Mouse (Mus musculus) stomach, postnatal 0 days (tissue): Measurements from ENCODE around the gene Ccdc117. TPM values are rescaled to one million over a fixed set of nuclear protein-coding genes. Genes with fewer than 3 reads are reported as not detected.
"Not testable (repeated sequence)": the region's sequence is repeated elsewhere in the genome, so short reads cannot be mapped to it uniquely, and the experiment has no call there.

ENCODE experiments used
- ATAC-seq: fragments of 200-750 bp; cut with Nextera tagmentation; 2 replicates; pipeline ENCODE4 v1.8.0; 2017; ENCODE audit not compliant: low FRiP score, low TSS enrichment
- DNase-seq: peaks from one replicate; pipeline ENCODE4 v3.0.0-alpha.2; 2016; ENCODE audit warnings: low spot score
- H3K27ac ChIP-seq: fragments of 300-500 bp; sonication (generic); replicated peaks from 2 replicates; pipeline ENCODE4 v1.5.1; 2014; ENCODE audit warnings: mild to moderate bottlenecking, control low read depth
- H3K27me3 ChIP-seq: fragments of 300-500 bp; sonication (generic); 2 replicates; pipeline ENCODE4 v1.6.1; 2014; ENCODE audit warnings: low read length; ENCODE audit not compliant: control insufficient read depth, insufficient read depth
- H3K36me3 ChIP-seq: fragments of 300-500 bp; sonication (generic); 2 replicates; pipeline ENCODE4 v1.6.1; 2014; ENCODE audit warnings: low read length, mixed read lengths; ENCODE audit not compliant: control insufficient read depth, insufficient read depth
- H3K4me1 ChIP-seq: fragments of 300-500 bp; sonication (generic); replicated peaks from 2 replicates; pipeline ENCODE4 v1.6.1; 2014; ENCODE audit warnings: antibody characterized with exemption; ENCODE audit not compliant: control insufficient read depth, insufficient read depth
- H3K4me2 ChIP-seq: fragments of 300-500 bp; sonication (generic); replicated peaks from 2 replicates; pipeline ENCODE4 v1.6.1; 2014; ENCODE audit warnings: low read depth, mild to moderate bottlenecking, control low read depth, moderate library complexity
- H3K4me3 ChIP-seq: fragments of 300-500 bp; sonication (generic); 2 replicates; pipeline ENCODE4 v1.5.1; 2014; ENCODE audit warnings: low read depth, low read length, control low read depth
- H3K9ac ChIP-seq: fragments of 300-500 bp; sonication (generic); 2 replicates; pipeline ENCODE4 v1.6.1; 2014; ENCODE audit warnings: mild to moderate bottlenecking, low read length, control low read depth, mixed read lengths
- H3K9me3 ChIP-seq: fragments of 300-500 bp; sonication (generic); 2 replicates; pipeline ENCODE4 v1.6.1; 2016; ENCODE audit warnings: low read length; ENCODE audit not compliant: control insufficient read depth
- CTCF ChIP-seq: IDR thresholded peaks from 2 replicates; pipeline ENCODE4 v1.5.1; 2016; ENCODE audit warnings: antibody characterized with exemption, low read depth, mild to moderate bottlenecking, moderate library complexity
- EP300 ChIP-seq: optimal IDR thresholded peaks from 2 replicates; pipeline ENCODE3; 2016; ENCODE audit warnings: antibody characterized with exemption
- WGBS: fragments of 180-500 bp; shearing (Covaris S2); extraction: QIAGEN DNeasy Blood & Tissue Kit; methylation state at CpG from one replicate; pipeline ENCODE4 v1.1.7; 2014; 5-methylcytosine and 5-hydroxymethylcytosine counted together
- polyA plus RNA-seq: library from polyadenylated mRNA; unstranded; fragments of >200 nt; fragmentation: Nextera tagmentation; extraction: Ambion mirVana; gene quantifications from 2 replicates; pipeline ENCODE4 v1.2.1, GENCODE M21; 2015

Gene Ccdc117
- polyA plus RNA-seq, 1 experiment from 2014 or later, result 8.7 TPM

DNA sequence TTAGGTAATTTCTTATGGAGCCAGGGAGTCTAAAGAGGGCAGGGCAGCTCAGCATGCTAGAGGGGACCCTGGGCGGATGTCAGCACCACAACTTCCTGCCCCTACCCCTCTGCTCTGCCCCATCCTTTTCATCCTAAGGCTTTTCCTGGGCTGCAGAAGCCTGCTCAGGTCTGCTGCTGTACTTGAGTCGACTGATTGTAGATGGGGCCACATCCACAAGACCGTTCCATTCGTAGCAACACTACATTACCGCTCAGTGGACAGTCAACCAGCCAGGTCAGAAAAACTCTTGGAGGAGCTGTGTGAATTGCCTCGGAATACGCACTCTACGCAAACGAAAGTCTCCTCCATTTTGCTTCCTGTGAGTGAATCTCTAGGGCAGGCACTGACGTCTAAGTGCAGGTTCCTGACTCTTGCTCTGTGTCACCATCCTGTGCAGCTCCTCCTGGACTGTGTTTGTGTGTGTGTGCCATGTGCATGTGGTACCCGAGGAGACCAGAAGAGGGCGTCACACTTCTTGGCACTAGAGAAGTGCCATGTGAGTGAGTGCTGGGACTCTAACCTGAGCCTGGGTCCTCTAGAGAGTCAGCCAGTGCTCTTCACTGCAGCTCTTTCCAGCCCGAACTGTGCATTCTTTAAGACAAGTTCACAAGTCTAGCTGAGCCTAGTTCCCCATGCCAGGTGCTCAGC, 45.3 kb downstream of the Ccdc117 start:
- H3K27me3 ChIP-seq, result no peaks in the 10 kb centered on the region
- no peak overlapping the region for H3K4me2 ChIP-seq
- no peak overlapping the region for H3K4me3 ChIP-seq
- no peaks in the 10 kb centered on the region for H3K36me3 ChIP-seq
- H3K27ac ChIP-seq, result no peak overlapping the region
- no peak overlapping the region for H3K9ac ChIP-seq
- H3K4me1 ChIP-seq, result no peaks in the 10 kb centered on the region
- no peak for ATAC-seq
- DNase-seq, result peak; percentile 15
- TF ChIP-seq CTCF (peak; percentile 37; the same call in 1 of the 2 replicates), EP300 (no peak)
- WGBS, result 93% methylated on average over 13 of the region's 13 CpGs
- H3K9me3 ChIP-seq, result no peaks in the 10 kb centered on the region

DNA sequence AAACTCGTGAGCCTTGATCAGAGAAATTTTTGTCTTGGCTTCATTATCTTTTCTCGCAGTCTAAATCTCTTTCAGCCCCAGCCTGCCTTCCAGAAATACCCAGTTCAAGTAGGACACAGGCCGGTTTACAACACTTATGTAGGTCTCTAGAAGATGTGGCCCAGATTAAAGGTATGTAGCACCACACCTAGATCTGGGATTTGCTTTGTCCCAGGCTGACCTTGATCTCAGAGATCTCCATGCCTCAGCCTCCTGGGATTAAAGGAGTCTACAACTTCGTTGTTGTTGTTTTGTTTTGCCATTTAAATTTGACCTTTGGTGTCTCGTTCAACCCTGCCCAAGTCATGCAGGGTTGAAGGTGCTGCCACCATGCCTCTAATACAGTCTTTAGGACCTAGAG, 46.1 kb downstream of the Ccdc117 start:
- no peak for DNase-seq
- no peak overlapping the region for H3K4me3 ChIP-seq
- TF ChIP-seq EP300 (no peak), CTCF (no peak)
- H3K36me3 ChIP-seq, result no peaks in the 10 kb centered on the region
- no peak for ATAC-seq
- no peaks in the 10 kb centered on the region for H3K4me1 ChIP-seq
- WGBS, result 78% methylated on average over 5 of the region's 5 CpGs
- no peak overlapping the region for H3K27ac ChIP-seq
- no peak overlapping the region for H3K4me2 ChIP-seq
- H3K9ac ChIP-seq, result no peak overlapping the region
- no peaks in the 10 kb centered on the region for H3K9me3 ChIP-seq
- H3K27me3 ChIP-seq, result no peaks in the 10 kb centered on the region

DNA sequence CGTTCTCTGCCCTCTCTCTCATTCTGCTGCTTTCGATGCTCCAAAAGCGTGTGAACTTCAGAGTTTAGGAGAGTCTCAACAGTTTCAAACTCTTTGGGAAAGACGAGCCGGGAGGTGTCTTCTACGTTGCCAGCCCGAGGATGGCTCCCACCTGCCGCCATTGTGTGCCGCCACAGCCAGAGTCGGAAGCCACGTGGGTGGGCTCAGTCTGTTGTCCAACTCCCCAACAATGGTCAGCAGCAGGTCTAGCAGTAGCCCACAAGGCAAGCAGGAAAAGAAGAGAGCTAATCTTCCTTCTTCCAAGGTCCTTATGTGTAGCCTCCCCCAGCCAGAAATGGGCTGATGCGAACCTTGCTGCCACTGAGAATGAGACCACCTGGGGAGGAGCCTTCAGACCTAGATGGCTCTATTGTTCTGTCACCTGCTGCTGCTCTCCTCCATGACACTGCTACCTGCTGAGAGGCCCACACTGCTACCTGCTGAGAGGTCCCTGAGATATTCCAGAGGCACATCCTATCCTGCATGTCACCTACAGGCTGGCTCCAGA, 46.6 kb downstream of the Ccdc117 start:
- H3K4me1 ChIP-seq, result no peaks in the 10 kb centered on the region
- TF ChIP-seq CTCF (no peak), EP300 (no peak)
- H3K4me3 ChIP-seq, result no peak overlapping the region
- no peak overlapping the region for H3K27ac ChIP-seq
- H3K9me3 ChIP-seq, result no peaks in the 10 kb centered on the region
- H3K4me2 ChIP-seq, result no peak overlapping the region
- H3K27me3 ChIP-seq, result no peaks in the 10 kb centered on the region
- H3K9ac ChIP-seq, result no peak overlapping the region
- ATAC-seq, result no peak
- 68% methylated on average over 12 of the region's 12 CpGs for WGBS
- no peak for DNase-seq
- H3K36me3 ChIP-seq, result no peaks in the 10 kb centered on the region

GRCm38 (mm10) chr11:5493869-5494268, 48.1 kb downstream of the Ccdc117 start:
- H3K4me3 ChIP-seq, result no peak overlapping the region
- H3K36me3 ChIP-seq, result no peaks in the 10 kb centered on the region
- H3K4me2 ChIP-seq, result no peak overlapping the region
- H3K27ac ChIP-seq, result no peak overlapping the region
- H3K9me3 ChIP-seq, result no peaks in the 10 kb centered on the region
- H3K9ac ChIP-seq, result no peak overlapping the region
- 46% methylated on average over 2 of the region's 2 CpGs for WGBS
- no peaks in the 10 kb centered on the region for H3K4me1 ChIP-seq
- TF ChIP-seq CTCF (no peak), EP300 (no peak)
- no peaks in the 10 kb centered on the region for H3K27me3 ChIP-seq
- no peak for DNase-seq
- ATAC-seq, result no peak

- DNase-seq (peak; percentile 67), ATAC-seq (peak; percentile 65)
- 25% methylated on average over 7 of the region's 7 CpGs for WGBS
- no peak overlapping the region for H3K4me2 ChIP-seq
- H3K27me3 ChIP-seq, result no peaks in the 10 kb centered on the region
- no peaks in the 10 kb centered on the region for H3K9me3 ChIP-seq
- peak overlapping the region; percentile 70; the same call in 1 of the 2 replicates for H3K27ac ChIP-seq
- H3K4me1 ChIP-seq, result no peaks in the 10 kb centered on the region
- no peaks in the 10 kb centered on the region for H3K36me3 ChIP-seq
- H3K4me3 ChIP-seq, result no peak overlapping the region
- TF ChIP-seq CTCF (no peak), EP300 (no peak)
- H3K9ac ChIP-seq, result no peak overlapping the region
Observed at GRCm38 (mm10) chr11:5491912-5492311, 50.1 kb downstream of the Ccdc117 start.

DNA sequence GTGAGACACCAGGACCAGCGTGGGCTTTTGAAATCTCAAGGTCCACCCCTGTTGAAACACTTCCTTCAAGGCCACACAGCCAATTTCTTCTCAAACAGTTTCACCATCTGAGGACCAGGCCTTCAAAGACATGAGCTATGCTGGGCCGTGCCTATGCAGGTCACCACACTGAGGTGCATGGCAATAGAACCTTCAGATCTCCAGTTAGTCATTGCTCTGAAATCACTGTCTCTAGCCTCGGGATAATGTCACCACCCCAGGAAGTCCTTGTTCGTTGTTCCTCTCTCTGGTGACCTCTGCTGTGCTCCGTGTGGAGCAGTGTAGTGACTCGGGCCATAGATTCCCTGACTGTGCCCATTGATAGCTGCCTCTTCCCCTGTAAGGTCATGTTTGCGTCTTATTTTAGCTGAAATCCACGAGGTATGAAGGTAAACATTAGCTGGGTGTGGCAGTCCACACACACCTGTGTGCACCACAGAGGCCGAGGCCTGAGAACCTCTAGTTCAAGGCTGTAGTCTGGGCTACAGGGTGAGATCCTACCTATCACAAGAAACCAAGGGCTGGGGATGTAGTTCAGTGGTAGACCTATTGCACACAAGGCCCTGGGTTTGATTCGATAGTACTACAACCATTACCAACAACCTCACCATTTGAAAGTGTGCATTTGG, 50.9 kb downstream of the Ccdc117 start:
- Histone ChIP-seq H3K4me3 (no peak overlapping the region), H3K4me2 (no peak overlapping the region), H3K4me1 (no peaks in the 10 kb centered on the region), H3K36me3 (no peaks in the 10 kb centered on the region), H3K9ac (no peak overlapping the region), H3K9me3 (no peaks in the 10 kb centered on the region), H3K27me3 (no peaks in the 10 kb centered on the region), H3K27ac (peak overlapping the region; percentile 70)
- 62% methylated on average over 10 of the region's 10 CpGs for WGBS
- ATAC-seq (peak; percentile 84), DNase-seq (peak; percentile 46)
- TF ChIP-seq EP300, result no peak
- TF ChIP-seq CTCF, result peak; percentile 12; the same call in 1 of the 2 replicates

GRCm38 (mm10) chr11:5489433-5489832, 52.6 kb downstream of the Ccdc117 start:
- H3K4me3 ChIP-seq, H3K36me3 ChIP-seq, DNase-seq, H3K27ac ChIP-seq, ATAC-seq, H3K9ac ChIP-seq, H3K27me3 ChIP-seq, H3K9me3 ChIP-seq, H3K4me1 ChIP-seq, H3K4me2 ChIP-seq: not testable (repeated sequence)
- 82% methylated on average over 10 of the region's 10 CpGs for WGBS
